Mouse (Mus musculus) intestine, embryonic 14.5 days (tissue): Measurements from ENCODE around the gene Slc35b2. TPM values are rescaled to one million over a fixed set of nuclear protein-coding genes. Genes with fewer than 3 reads are reported as not detected.

Source experiments
- ATAC-seq: fragments of 200-750 bp; cut with Nextera tagmentation; replicated peaks from 2 replicates; pipeline ENCODE4 v1.8.0; 2017; ENCODE audit warnings: low read depth, moderate number of reproducible peaks, moderate TSS enrichment, moderate library complexity; ENCODE audit not compliant: low FRiP score, low TSS enrichment
- DNase-seq: peaks from one replicate; pipeline ENCODE4 v3.0.0-alpha.2; 2018; ENCODE audit warnings: low spot score
- H3K27ac ChIP-seq: fragments of 300-500 bp; sonication (generic); 2 replicates; pipeline ENCODE4 v1.5.1; 2014; ENCODE audit warnings: low read depth, mild to moderate bottlenecking, control low read depth
- H3K27me3 ChIP-seq: fragments of 300-500 bp; sonication (generic); replicated peaks from 2 replicates; pipeline ENCODE4 v1.6.1; 2014; ENCODE audit warnings: low read length, control low read depth; ENCODE audit not compliant: control insufficient read depth, insufficient read depth
- H3K36me3 ChIP-seq: fragments of 300-500 bp; sonication (generic); 2 replicates; pipeline ENCODE4 v1.6.1; 2014; ENCODE audit warnings: low read length, control low read depth; ENCODE audit not compliant: control insufficient read depth, insufficient read depth
- H3K4me1 ChIP-seq: fragments of 300-500 bp; sonication (generic); replicated peaks from 2 replicates; pipeline ENCODE4 v1.6.1; 2014; ENCODE audit warnings: low read length, control low read depth, mixed read lengths; ENCODE audit not compliant: control insufficient read depth, insufficient read depth
- H3K4me2 ChIP-seq: fragments of 300-500 bp; sonication (generic); 2 replicates; pipeline ENCODE4 v1.6.1; 2014; ENCODE audit warnings: low read length
- H3K4me3 ChIP-seq: fragments of 300-500 bp; sonication (generic); 2 replicates; pipeline ENCODE4 v1.5.1; 2014; ENCODE audit warnings: low read depth, low read length, control low read depth, mixed read lengths
- H3K9ac ChIP-seq: fragments of 300-500 bp; sonication (generic); 2 replicates; pipeline ENCODE4 v1.6.1; 2014; ENCODE audit warnings: mild to moderate bottlenecking, low read length
- H3K9me3 ChIP-seq: fragments of 300-500 bp; sonication (generic); 2 replicates; pipeline ENCODE4 v1.6.1; 2016; ENCODE audit warnings: low read length, control low read depth; ENCODE audit not compliant: control insufficient read depth
- WGBS: fragments of 180-500 bp; shearing (Covaris S2); extraction: QIAGEN DNeasy Blood & Tissue Kit; methylation state at CpG from one replicate; pipeline ENCODE4 v1.1.7; 2014; 5-methylcytosine and 5-hydroxymethylcytosine counted together
- polyA plus RNA-seq: library from polyadenylated mRNA; unstranded; fragments of >200 nt; fragmentation: Nextera tagmentation; extraction: Ambion mirVana; gene quantifications from 2 replicates; pipeline ENCODE4 v1.2.1, GENCODE M21; 2014

The Slc35b2 gene
- polyA plus RNA-seq, 1 experiment from 2014 or later: 136 TPM

DNA sequence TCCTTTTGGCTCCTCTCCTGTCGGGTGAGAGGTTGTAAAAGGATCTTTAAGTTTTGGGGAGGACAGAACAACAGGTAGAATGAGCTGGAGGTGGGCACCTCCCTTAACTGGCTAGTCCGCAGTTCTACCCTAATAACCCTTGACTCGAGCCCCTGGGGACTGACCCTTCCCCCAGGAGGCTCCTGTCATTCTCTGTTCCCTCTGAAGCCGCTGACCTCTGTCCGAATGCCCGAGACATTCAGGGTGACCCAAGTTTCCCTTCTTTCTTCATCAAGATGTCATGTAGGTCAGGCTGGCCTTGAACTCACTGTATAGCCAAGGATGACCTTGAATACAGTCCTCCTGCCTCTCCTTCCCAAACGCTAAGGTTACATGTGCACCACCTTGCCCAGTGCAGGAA lies 24.7 kb downstream of the Slc35b2 start:
- Histone ChIP-seq H3K4me2 (no peak overlapping the region), H3K4me1 (peaks cover 42% of the 10 kb centered on the region), H3K27ac (no peak overlapping the region), H3K27me3 (no peaks in the 10 kb centered on the region), H3K36me3 (peaks cover 12% of the 10 kb centered on the region; the same call in 1 of the 2 replicates), H3K9ac (no peak overlapping the region), H3K4me3 (no peak overlapping the region), H3K9me3 (peaks cover 4% of the 10 kb centered on the region; the same call in 1 of the 2 replicates)
- no peak for ATAC-seq
- DNase-seq: no peak
- WGBS: 95% methylated on average over 7 of the region's 7 CpGs

- DNase-seq (no peak), ATAC-seq (no peak)
- Histone ChIP-seq H3K36me3 (peaks cover 12% of the 10 kb centered on the region; the same call in 1 of the 2 replicates), H3K27me3 (0 out of 2 replicates have a peak, but pooled peaks cover 1% of the 10 kb centered on the region), H3K27ac (no peak overlapping the region), H3K9me3 (peaks cover 4% of the 10 kb centered on the region; the same call in 1 of the 2 replicates), H3K4me2 (no peak overlapping the region), H3K4me3 (no peak overlapping the region), H3K9ac (no peak overlapping the region), H3K4me1 (peaks cover 42% of the 10 kb centered on the region)
- WGBS: 96% methylated on average over 7 of the region's 7 CpGs
These were observed 25.6 kb downstream of the Slc35b2 start for GRCm38 (mm10) chr17:45589236-45589635.

GRCm38 (mm10) chr17:45589844-45590243 lies 26.2 kb downstream of the Slc35b2 start:
- no peak overlapping the region for H3K27ac ChIP-seq
- H3K4me3 ChIP-seq: no peak overlapping the region
- H3K36me3 ChIP-seq: peaks cover 12% of the 10 kb centered on the region; the same call in 1 of the 2 replicates
- peaks cover 4% of the 10 kb centered on the region; the same call in 1 of the 2 replicates for H3K9me3 ChIP-seq
- no peak overlapping the region for H3K4me2 ChIP-seq
- ATAC-seq (no peak), DNase-seq (no peak)
- 0 out of 2 replicates have a peak, but pooled peaks cover 2% of the 10 kb centered on the region for H3K27me3 ChIP-seq
- WGBS: 91% methylated on average over 8 of the region's 8 CpGs
- H3K9ac ChIP-seq: no peak overlapping the region
- peaks cover 42% of the 10 kb centered on the region for H3K4me1 ChIP-seq

DNA sequence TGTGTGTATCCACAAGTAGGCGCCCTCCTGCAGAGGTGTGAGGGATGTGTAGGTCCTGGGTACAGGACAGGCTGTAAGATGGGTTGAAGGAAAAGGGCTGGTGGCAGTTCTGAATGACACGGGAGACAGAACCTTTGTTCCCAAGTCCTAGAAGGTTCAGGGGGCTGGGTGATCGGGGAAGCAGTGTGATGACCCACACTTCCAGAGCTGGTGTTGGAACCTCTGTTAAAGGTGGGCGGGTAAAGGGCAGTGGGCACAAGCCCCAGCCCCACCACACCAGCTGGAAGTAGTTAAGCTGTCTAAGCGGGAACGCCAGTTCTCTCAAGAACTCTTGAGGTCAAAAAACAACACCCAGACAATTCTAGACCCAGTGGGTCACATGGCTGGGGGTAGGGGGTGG lies 26.7 kb downstream of the Slc35b2 start:
- Histone ChIP-seq H3K9ac (no peak overlapping the region), H3K27ac (no peak overlapping the region), H3K9me3 (peaks cover 4% of the 10 kb centered on the region; the same call in 1 of the 2 replicates), H3K36me3 (peaks cover 12% of the 10 kb centered on the region; the same call in 1 of the 2 replicates), H3K27me3 (0 out of 2 replicates have a peak, but pooled peaks cover 2% of the 10 kb centered on the region), H3K4me3 (no peak overlapping the region), H3K4me1 (peaks cover 40% of the 10 kb centered on the region), H3K4me2 (no peak overlapping the region)
- WGBS: 73% methylated on average over 6 of the region's 6 CpGs
- ATAC-seq (no peak), DNase-seq (no peak)

DNA sequence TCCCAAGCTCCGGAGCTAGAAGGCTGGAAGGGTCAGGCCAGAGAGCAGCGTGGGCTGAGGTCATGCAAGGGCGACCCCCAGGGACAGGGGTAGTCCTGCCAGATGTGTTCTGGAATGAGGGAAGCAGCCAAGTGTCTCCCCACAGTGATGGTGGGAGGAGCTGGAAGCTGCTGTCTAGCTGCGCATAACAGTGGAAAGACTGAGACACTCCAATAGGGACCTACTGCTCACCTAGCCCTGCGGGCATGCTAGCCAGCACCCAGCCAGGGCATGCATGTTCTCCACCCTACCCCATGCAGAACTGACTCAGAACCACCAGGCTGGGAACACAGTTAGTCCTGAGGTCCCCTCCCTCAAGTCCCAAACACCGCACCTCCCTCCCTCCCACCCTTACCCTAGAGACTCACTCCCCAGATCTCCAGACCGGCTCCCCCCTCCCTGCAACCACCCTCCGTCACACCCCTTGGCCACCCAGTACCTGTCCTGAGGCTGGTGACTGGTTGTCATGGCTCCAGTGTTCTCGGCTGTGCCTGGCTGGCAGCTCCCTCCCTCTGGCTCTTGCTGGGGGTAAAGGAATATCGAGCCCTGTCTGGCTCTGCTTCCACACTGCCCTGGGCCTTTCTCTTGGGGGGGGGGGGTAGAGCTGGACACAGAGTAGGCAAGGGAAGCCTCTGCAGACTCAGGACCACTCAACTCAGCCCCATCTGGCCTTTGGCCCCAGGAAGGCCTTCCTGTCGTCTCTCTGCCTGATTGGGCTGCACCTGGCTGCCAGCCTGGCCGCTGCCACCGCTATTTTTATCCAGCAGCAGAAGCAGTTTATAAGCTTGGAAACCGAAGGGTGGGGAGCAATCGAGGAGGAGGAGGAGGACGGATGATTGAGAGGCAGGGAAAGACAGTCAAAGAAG lies 28.3 kb downstream of the Slc35b2 start:
- DNase-seq (no peak), ATAC-seq (no peak)
- Histone ChIP-seq H3K9me3 (no peaks in the 10 kb centered on the region), H3K9ac (peak overlapping the region; percentile 27; the same call in 1 of the 2 replicates), H3K36me3 (peaks cover 6% of the 10 kb centered on the region; the same call in 1 of the 2 replicates), H3K4me2 (peak overlapping the region; percentile 21), H3K27ac (no peak overlapping the region), H3K4me3 (no peak overlapping the region), H3K27me3 (0 out of 2 replicates have a peak, but pooled peaks cover 2% of the 10 kb centered on the region), H3K4me1 (peaks cover 48% of the 10 kb centered on the region)
- 46% methylated on average over 16 of the region's 16 CpGs for WGBS

DNA sequence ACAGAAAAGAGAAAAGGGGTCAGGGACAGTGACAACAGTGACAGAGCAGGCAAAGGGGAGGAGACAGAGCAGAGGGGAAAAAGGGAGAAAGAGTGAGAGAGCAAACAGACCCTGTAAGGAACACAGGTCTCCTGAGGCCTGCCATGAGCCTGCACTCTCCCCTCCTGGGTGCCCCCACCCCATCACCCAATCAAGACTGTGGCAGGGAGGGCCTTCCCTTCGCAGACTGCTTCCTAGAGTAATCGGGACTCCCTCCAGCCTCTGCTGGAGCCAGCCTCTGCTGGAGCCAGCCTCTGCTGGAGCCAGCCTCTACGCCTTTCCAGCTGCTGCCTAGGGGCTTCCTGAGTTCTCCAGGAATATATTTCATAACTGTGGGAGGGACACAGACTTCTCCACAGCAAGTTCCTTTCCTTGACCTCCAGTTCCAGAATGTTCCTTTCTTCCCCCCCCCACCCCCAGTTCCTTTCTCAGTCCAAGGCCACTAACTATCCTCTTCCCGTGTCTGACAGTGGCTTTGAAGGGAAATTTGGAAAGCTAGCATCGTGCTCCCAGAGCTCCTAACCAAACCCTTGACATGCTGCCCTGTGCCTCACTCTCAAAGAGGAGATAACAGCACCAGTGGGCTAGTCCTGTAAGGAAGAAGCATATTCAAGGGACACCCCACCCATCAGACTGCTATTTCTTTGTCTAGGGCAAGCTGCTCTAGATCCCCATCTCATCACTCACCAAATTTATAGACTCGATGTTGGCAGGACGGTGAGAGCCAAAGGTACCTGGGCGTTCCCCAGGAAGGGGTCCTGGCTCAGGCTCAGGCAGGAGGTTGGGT lies 29.1 kb downstream of the Slc35b2 start:
- Histone ChIP-seq H3K27ac (no peak overlapping the region), H3K4me2 (peak overlapping the region; percentile 96), H3K27me3 (0 out of 2 replicates have a peak, but pooled peaks cover 2% of the 10 kb centered on the region), H3K36me3 (peaks cover 6% of the 10 kb centered on the region; the same call in 1 of the 2 replicates), H3K4me1 (peaks cover 52% of the 10 kb centered on the region), H3K9ac (peak overlapping the region; percentile 27; the same call in 1 of the 2 replicates), H3K4me3 (no peak overlapping the region), H3K9me3 (no peaks in the 10 kb centered on the region)
- WGBS: 52% methylated on average over 8 of the region's 8 CpGs
- DNase-seq (no peak), ATAC-seq (no peak)

DNA sequence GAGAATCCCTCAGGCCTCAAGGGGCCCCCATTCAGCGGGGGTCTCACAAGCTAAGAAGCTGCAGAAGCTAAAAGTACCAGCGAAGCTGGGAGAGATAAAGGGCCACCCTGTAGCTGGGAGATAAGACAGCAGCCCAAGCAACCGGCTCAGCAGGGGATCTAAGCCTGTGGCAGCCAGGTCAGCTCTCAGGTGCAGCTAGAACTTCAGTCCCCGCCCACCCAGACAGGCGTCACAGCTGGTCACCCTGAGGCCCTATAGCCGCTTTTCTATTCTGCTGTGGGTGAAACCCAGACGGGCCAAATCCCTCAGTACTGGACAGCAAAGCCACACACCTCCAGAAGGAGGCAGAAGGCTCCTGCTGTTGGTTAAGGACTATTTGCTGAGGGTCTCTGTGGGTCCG lies 29.8 kb downstream of the Slc35b2 start:
- 43% methylated on average over 8 of the region's 8 CpGs for WGBS
- DNase-seq: no peak
- H3K27ac ChIP-seq: no peak overlapping the region
- no peaks in the 10 kb centered on the region for H3K9me3 ChIP-seq
- peak overlapping the region; percentile 96 for H3K4me2 ChIP-seq
- no peak for ATAC-seq
- no peak overlapping the region for H3K9ac ChIP-seq
- peaks cover 52% of the 10 kb centered on the region for H3K4me1 ChIP-seq
- no peak overlapping the region for H3K4me3 ChIP-seq
- 0 out of 2 replicates have a peak, but pooled peaks cover under 1% of the 10 kb centered on the region for H3K36me3 ChIP-seq
- H3K27me3 ChIP-seq: 0 out of 2 replicates have a peak, but pooled peaks cover 2% of the 10 kb centered on the region

DNA sequence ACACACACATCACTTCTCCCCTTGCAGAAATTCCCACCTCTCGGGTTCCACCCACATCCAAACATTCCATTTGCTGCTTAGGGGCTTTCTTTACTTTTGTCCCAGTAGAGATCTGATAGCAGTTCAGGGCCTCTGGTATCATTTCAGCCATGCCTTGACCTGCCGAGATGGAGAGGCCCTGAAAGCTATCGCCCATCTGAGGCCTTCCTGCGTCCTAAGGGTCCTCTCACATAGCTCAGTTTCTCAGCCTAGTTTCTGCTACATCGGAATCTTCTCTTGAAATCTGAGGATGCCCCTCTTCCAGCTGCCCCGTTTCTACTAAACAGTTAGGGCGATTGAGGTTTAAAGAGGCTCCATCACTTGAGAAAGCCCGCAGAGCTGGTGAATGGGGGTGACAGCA lies 30.5 kb downstream of the Slc35b2 start:
- Histone ChIP-seq H3K9me3 (no peaks in the 10 kb centered on the region), H3K27me3 (0 out of 2 replicates have a peak, but pooled peaks cover 2% of the 10 kb centered on the region), H3K9ac (no peak overlapping the region), H3K4me3 (peak overlapping the region; percentile 51), H3K36me3 (no peaks in the 10 kb centered on the region), H3K27ac (no peak overlapping the region), H3K4me2 (peak overlapping the region; percentile 96), H3K4me1 (peaks cover 53% of the 10 kb centered on the region)
- DNase-seq (no peak), ATAC-seq (no peak)
- 44% methylated on average over 8 of the region's 8 CpGs for WGBS
